In the genomic region with DNA sequence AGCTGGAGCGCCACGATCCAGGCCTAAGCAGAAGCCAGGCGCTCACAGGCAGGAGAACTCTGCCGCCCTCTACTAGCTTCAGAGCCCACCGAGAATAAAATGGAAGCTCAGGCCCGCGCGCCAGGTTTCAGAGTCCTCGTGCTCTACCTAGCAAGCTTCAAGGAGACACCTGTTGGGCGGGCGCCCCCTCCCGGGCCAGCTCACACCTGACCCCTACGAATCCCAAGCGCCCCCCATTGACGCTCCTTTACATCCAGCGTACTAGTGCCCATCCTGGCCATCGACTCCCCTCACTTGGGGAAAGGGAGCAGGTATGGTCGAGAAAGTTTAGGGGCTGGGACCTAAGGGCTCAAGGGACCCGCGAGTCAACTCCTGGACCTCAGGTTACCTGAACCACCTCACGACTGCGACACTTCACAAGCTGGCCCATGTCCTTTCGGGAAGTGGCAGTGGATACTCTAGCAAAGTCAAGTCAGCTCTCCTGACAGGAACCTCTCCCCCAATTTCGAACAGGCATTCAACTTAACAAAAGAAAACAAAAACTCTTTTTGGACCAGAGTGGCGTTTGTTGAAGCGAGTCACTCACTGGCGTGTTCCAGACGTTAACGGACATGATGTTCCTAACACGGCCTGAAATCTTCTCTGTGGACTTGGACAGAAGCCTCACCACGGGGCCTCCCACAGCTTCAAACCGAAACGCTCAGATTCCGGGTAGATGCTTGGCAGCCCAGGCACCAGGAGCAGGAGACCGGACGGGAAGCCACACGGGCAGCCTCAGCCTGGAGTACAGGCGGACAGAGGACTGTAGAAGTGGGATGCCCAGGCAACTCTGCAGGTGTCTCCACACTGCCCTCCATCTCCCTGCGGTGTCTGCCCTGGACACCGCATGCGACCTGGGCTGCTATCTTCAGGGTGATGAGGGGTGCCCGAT, we compare ENCODE assay signal across 8 mouse cellular contexts. TPM values are rescaled to one million over a fixed set of nuclear protein-coding genes. Genes with fewer than 3 reads are reported as not detected.
DNase-seq lines count a peak whose midpoint lies in the region; ATAC-seq lines count a peak whose summit lies in the region.

No protein-coding gene starts in this region.

- H3K4me3 ChIP-seq in forebrain, embryonic 12.5 days (replicated peaks): peak overlapping the region; percentile 53
- peak overlapping the region; percentile 73 for H3K4me3 ChIP-seq in lung, embryonic 16.5 days (ENCODE audit: low read length)
- H3K4me3 ChIP-seq in stomach, embryonic 16.5 days (replicated peaks; ENCODE audit: low read length): peak overlapping the region; percentile 58

- WGBS in forebrain, embryonic 12.5 days: under 1% methylated on average over 42 of the region's 42 CpGs
- WGBS in lung, embryonic 16.5 days: under 1% methylated on average over 42 of the region's 42 CpGs
- under 1% methylated on average over 42 of the region's 42 CpGs for WGBS in stomach, embryonic 16.5 days

- peak overlapping the region; percentile 62; the same call in 1 of the 2 replicates for H3K9ac ChIP-seq in forebrain, embryonic 12.5 days
- peak overlapping the region; percentile 68 for H3K9ac ChIP-seq in lung, embryonic 16.5 days (ENCODE audit: low read length)
- peak overlapping the region; percentile 67 for H3K9ac ChIP-seq in stomach, embryonic 16.5 days (ENCODE audit: low read length)

- peaks cover 96% of the 10 kb centered on the region for H3K27me3 ChIP-seq in forebrain, embryonic 12.5 days
- peaks cover 91% of the 10 kb centered on the region for H3K27me3 ChIP-seq in lung, embryonic 16.5 days (ENCODE audit: control insufficient read depth, insufficient read depth, low read depth, low read length)
- H3K27me3 ChIP-seq in stomach, embryonic 16.5 days (ENCODE audit: control insufficient read depth, insufficient read depth, low read length): peaks cover 94% of the 10 kb centered on the region

- no peaks in the 10 kb centered on the region for H3K36me3 ChIP-seq in forebrain, embryonic 12.5 days (replicated peaks)
- H3K36me3 ChIP-seq in lung, embryonic 16.5 days (ENCODE audit: control insufficient read depth, insufficient read depth, low read length): no peaks in the 10 kb centered on the region
- no peaks in the 10 kb centered on the region for H3K36me3 ChIP-seq in stomach, embryonic 16.5 days (ENCODE audit: control insufficient read depth, insufficient read depth, low read length)

- H3K4me1 ChIP-seq in forebrain, embryonic 12.5 days: peaks cover 59% of the 10 kb centered on the region
- no peaks in the 10 kb centered on the region for H3K4me1 ChIP-seq in lung, embryonic 16.5 days (replicated peaks; ENCODE audit: control insufficient read depth, insufficient read depth, low read length)
- H3K4me1 ChIP-seq in stomach, embryonic 16.5 days (ENCODE audit: control insufficient read depth, insufficient read depth, low read length): peaks cover 14% of the 10 kb centered on the region

- 0 out of 2 replicates have a peak overlapping the region, but pooled peaks have one; percentile 36 for H3K27ac ChIP-seq in forebrain, embryonic 12.5 days
- H3K27ac ChIP-seq in lung, embryonic 16.5 days (ENCODE audit: low read length): peak overlapping the region; percentile 95
- H3K27ac ChIP-seq in stomach, embryonic 16.5 days (ENCODE audit: low read length): peak overlapping the region; percentile 27; the same call in 1 of the 2 replicates

- ATAC-seq in cerebellum, adult (ENCODE audit: insufficient number of reproducible peaks, low FRiP score, low TSS enrichment): 0 out of 2 replicates have a peak, but pooled peaks have one; percentile 3
- peak; percentile 34 for ATAC-seq in forebrain, embryonic 12.5 days (ENCODE audit: low FRiP score)
- peak; percentile 13; the same call in 1 of the 2 replicates for ATAC-seq in lung, embryonic 16.5 days (ENCODE audit: low read depth)
- 0 out of 2 replicates have a peak, but pooled peaks have one; percentile 2 for ATAC-seq in stomach, embryonic 16.5 days (ENCODE audit: insufficient read depth, low FRiP score)

- H3K9me3 ChIP-seq in forebrain, embryonic 12.5 days: no peaks in the 10 kb centered on the region
- H3K9me3 ChIP-seq in lung, embryonic 16.5 days (ENCODE audit: control insufficient read depth, low read length): no peaks in the 10 kb centered on the region
- H3K9me3 ChIP-seq in stomach, embryonic 16.5 days (replicated peaks; ENCODE audit: control insufficient read depth, low read length): no peaks in the 10 kb centered on the region

- peak overlapping the region; percentile 87 for H3K4me2 ChIP-seq in forebrain, embryonic 12.5 days
- peak overlapping the region; percentile 81 for H3K4me2 ChIP-seq in lung, embryonic 16.5 days (ENCODE audit: low read depth, low read length)
- H3K4me2 ChIP-seq in stomach, embryonic 16.5 days (ENCODE audit: low read depth, low read length): peak overlapping the region; percentile 95

- no peak for DNase-seq in cerebellum, adult 18-20 months
- DNase-seq in kidney, adult 8-10 months: peak; percentile 63 to 64
- DNase-seq in spleen, postnatal 36 days (ENCODE audit: low spot score in 2 of 2): no peak
- no peak for DNase-seq in frontal cortex, postnatal 14 days (ENCODE audit: low spot score in 2 of 2)

RNA-seq across cellular contexts. Expression of a gene that starts 1.0 kb away (rescaled TPM):
- 3.6 and 6.5 TPM in 2 replicates for polyA plus RNA-seq in forebrain, embryonic 12.5 days (2016; fragmentation: Nextera tagmentation; extraction: Ambion mirVana)
- 14.9 and 17.3 TPM in 2 replicates for polyA plus RNA-seq in lung, embryonic 16.5 days (2015; fragmentation: Nextera tagmentation; extraction: Ambion mirVana)
- 1.1 and 1.8 TPM in 2 replicates for polyA plus RNA-seq in stomach, embryonic 16.5 days (2015; fragmentation: Nextera tagmentation; extraction: Ambion mirVana)

Comparison
In these comparisons a context has a peak if more than half of its experiments do, and no peak if none do; other contexts are left out.
1. DNase-seq: peak in kidney, adult 8-10 months (2 of 2); none in cerebellum, adult 18-20 months (0 of 2), spleen, postnatal 36 days (0 of 2) and frontal cortex, postnatal 14 days (0 of 2).
2. H3K27ac ChIP-seq: peak in every context shown above with its lines; median percentile 95 in lung, embryonic 16.5 days; 36 in forebrain, embryonic 12.5 days; 27 in stomach, embryonic 16.5 days.
3. Peak in every context shown above with its lines, with median percentiles within 50 percentile points of each other: ATAC-seq, H3K4me2 ChIP-seq, H3K4me3 ChIP-seq and H3K9ac ChIP-seq.